Comparison of ENCODE assay signal across 8 mouse cellular contexts in genomic region chr15:83349954-83350711, GRCm38 (mm10). TPM values are rescaled to one million over a fixed set of nuclear protein-coding genes. Genes with fewer than 3 reads are reported as not detected.
DNase-seq lines count a peak whose midpoint lies in the region; ATAC-seq and TF ChIP-seq lines count a peak whose summit lies in the region.

TSS of gene Arfgap3 (minus strand) at chr15:83350247.

- peak; percentile 90 for ATAC-seq in embryonic facial prominence, embryonic 15.5 days (ENCODE audit: insufficient number of reproducible peaks, low FRiP score, low TSS enrichment, low read depth)
- ATAC-seq in kidney, embryonic 14.5 days (ENCODE audit: low FRiP score, low TSS enrichment): peak; percentile 92
- ATAC-seq in limb, embryonic 15.5 days (ENCODE audit: insufficient number of reproducible peaks, low FRiP score, low TSS enrichment, low read depth): peak; percentile 87

- TF ChIP-seq CTCF in bone marrow, adult 2 months (IDR thresholded peaks at IDR 0.05; ENCODE audit: control insufficient read depth, insufficient read depth, low read length): no peak

- peak; percentile 92 for DNase-seq in 416B (ENCODE audit: low read depth)
- peak; percentile 93 to 94 for DNase-seq in heart, adult 9 months (ENCODE audit: low spot score in 2 of 2)
- peak; percentile 72 to 86 for DNase-seq in monocyte, adult 2 months (ENCODE audit: low read depth in 1 of 2, low spot score in 2 of 2)
- DNase-seq in spleen, postnatal 36 days (ENCODE audit: low spot score in 2 of 2): peak; percentile 89 to 90

- H3K9me3 ChIP-seq in embryonic facial prominence, embryonic 15.5 days (replicated peaks): no peaks in the 10 kb centered on the region
- H3K9me3 ChIP-seq in kidney, embryonic 14.5 days (ENCODE audit: control insufficient read depth, low read length): no peaks in the 10 kb centered on the region
- no peaks in the 10 kb centered on the region for H3K9me3 ChIP-seq in limb, embryonic 15.5 days

- H3K4me3 ChIP-seq in bone marrow, adult 2 months (replicated peaks; ENCODE audit: control insufficient read depth, low read depth, low read length): peak within 1 kb of the TSS; percentile 93
- peak within 1 kb of the TSS; percentile 85 for H3K4me3 ChIP-seq in embryonic facial prominence, embryonic 15.5 days (replicated peaks)
- H3K4me3 ChIP-seq in kidney, embryonic 14.5 days (ENCODE audit: low read length): peak within 1 kb of the TSS; percentile 88
- peak within 1 kb of the TSS; percentile 88 for H3K4me3 ChIP-seq in limb, embryonic 15.5 days

- H3K27me3 ChIP-seq in embryonic facial prominence, embryonic 15.5 days: no peaks in the 10 kb centered on the region
- no peaks in the 10 kb centered on the region for H3K27me3 ChIP-seq in kidney, embryonic 14.5 days (ENCODE audit: control insufficient read depth, insufficient read depth, low read length)
- no peaks in the 10 kb centered on the region for H3K27me3 ChIP-seq in limb, embryonic 15.5 days

- H3K36me3 ChIP-seq in embryonic facial prominence, embryonic 15.5 days: peaks cover 4% of the 10 kb centered on the region; the same call in 1 of the 2 replicates
- H3K36me3 ChIP-seq in kidney, embryonic 14.5 days (ENCODE audit: control insufficient read depth, insufficient read depth, low read length): 0 out of 2 replicates have a peak, but pooled peaks cover under 1% of the 10 kb centered on the region
- H3K36me3 ChIP-seq in limb, embryonic 15.5 days: peaks cover 12% of the 10 kb centered on the region

- under 1% methylated on average over 60 of the region's 60 CpGs for WGBS in bone marrow, adult 2 months
- WGBS in embryonic facial prominence, embryonic 15.5 days: under 1% methylated on average over 60 of the region's 60 CpGs
- under 1% methylated on average over 58 of the region's 60 CpGs for WGBS in kidney, embryonic 14.5 days
- under 1% methylated on average over 60 of the region's 60 CpGs for WGBS in limb, embryonic 15.5 days

- H3K4me2 ChIP-seq in embryonic facial prominence, embryonic 15.5 days (replicated peaks): peak within 1 kb of the TSS; percentile 76
- H3K4me2 ChIP-seq in kidney, embryonic 14.5 days (replicated peaks; ENCODE audit: low read depth, low read length): peak within 1 kb of the TSS; percentile 91
- peak within 1 kb of the TSS; percentile 68 for H3K4me2 ChIP-seq in limb, embryonic 15.5 days

- no peaks in the 10 kb centered on the region; the same call in 1 of the 2 replicates for H3K4me1 ChIP-seq in bone marrow, adult 2 months (ENCODE audit: control insufficient read depth, insufficient read depth, low read length)
- H3K4me1 ChIP-seq in embryonic facial prominence, embryonic 15.5 days: peaks cover 25% of the 10 kb centered on the region
- H3K4me1 ChIP-seq in kidney, embryonic 14.5 days (ENCODE audit: control insufficient read depth, insufficient read depth, low read length): peaks cover 14% of the 10 kb centered on the region; the same call in 1 of the 2 replicates
- H3K4me1 ChIP-seq in limb, embryonic 15.5 days: peaks cover 26% of the 10 kb centered on the region

- peak within 1 kb of the TSS; percentile 52; the same call in 1 of the 2 replicates for H3K27ac ChIP-seq in bone marrow, adult 2 months (ENCODE audit: control insufficient read depth, insufficient read depth, low read depth, low read length, poor library complexity)
- peak within 1 kb of the TSS; percentile 63 for H3K27ac ChIP-seq in embryonic facial prominence, embryonic 15.5 days (replicated peaks)
- peak within 1 kb of the TSS; percentile 59; the same call in 1 of the 2 replicates for H3K27ac ChIP-seq in kidney, embryonic 14.5 days (ENCODE audit: low read depth, low read length)
- peak within 1 kb of the TSS; percentile 67 for H3K27ac ChIP-seq in limb, embryonic 15.5 days

- peak within 1 kb of the TSS; percentile 81 for H3K9ac ChIP-seq in embryonic facial prominence, embryonic 15.5 days
- H3K9ac ChIP-seq in kidney, embryonic 14.5 days (ENCODE audit: low read depth, low read length): peak within 1 kb of the TSS; percentile 85
- H3K9ac ChIP-seq in limb, embryonic 15.5 days: peak within 1 kb of the TSS; percentile 66

- TF ChIP-seq POLR2A in bone marrow, adult 2 months (IDR thresholded peaks at IDR 0.05; ENCODE audit: borderline replicate concordance, control insufficient read depth, low read depth, low read length): peak; percentile 50; the same call in 1 of the 2 replicates

RNA-seq across cellular contexts. Expression of gene Arfgap3, which starts in this region (rescaled TPM):
- 7.5 and 12.1 TPM in 2 replicates for polyA plus RNA-seq in bone marrow, adult 2 months (2011; ENCODE audit: insufficient read depth, insufficient read length, low replicate concordance, missing spikeins)
- polyA plus RNA-seq in embryonic facial prominence, embryonic 15.5 days (2015; fragmentation: Nextera tagmentation; extraction: Ambion mirVana): 51.1 and 54.1 TPM in 2 replicates
- 25.7 and 33.3 TPM in 2 replicates for polyA plus RNA-seq in kidney, embryonic 14.5 days (2014; fragmentation: Nextera tagmentation; extraction: Ambion mirVana)
- polyA plus RNA-seq in limb, embryonic 15.5 days (2015; fragmentation: Nextera tagmentation; extraction: Ambion mirVana): 60.8 and 61.4 TPM in 2 replicates

Comparison
In these comparisons a context has a peak if more than half of its experiments do, and no peak if none do; other contexts are left out.
1. Peak in every context shown above with its lines: DNase-seq, ATAC-seq, H3K4me3 ChIP-seq and H3K27ac ChIP-seq.